Mouse (Mus musculus) C2C12 (cell line): ENCODE measurements around the gene A630089N07Rik. TPM values are rescaled to one million over a fixed set of nuclear protein-coding genes. Genes with fewer than 3 reads are reported as not detected.

ENCODE experiments used
- H3K27me3 ChIP-seq: one replicate; pipeline ENCODE4 v1.6.1; 2011; ENCODE audit not compliant: control insufficient read depth, insufficient read depth, insufficient read length
- H3K36me3 ChIP-seq: one replicate; pipeline ENCODE4 v1.6.1; 2011; ENCODE audit not compliant: control insufficient read depth, insufficient read depth
- H3K4me3 ChIP-seq: one replicate; pipeline ENCODE4 v1.5.1; 2011; ENCODE audit warnings: mild to moderate bottlenecking, control low read depth; ENCODE audit not compliant: poor library complexity, insufficient read depth, severe bottlenecking
- H3K79me2 ChIP-seq: one replicate; pipeline ENCODE4 v1.6.1; 2011; ENCODE audit not compliant: control insufficient read depth, insufficient read depth
- H3K79me3 ChIP-seq: one replicate; pipeline ENCODE4 v1.6.1; 2011; ENCODE audit warnings: low read depth, control low read depth
- H3ac ChIP-seq: one replicate; pipeline ENCODE3; 2011; ENCODE audit warnings: low read depth; ENCODE audit not compliant: control insufficient read depth, insufficient read length
- CEBPB ChIP-seq: IDR thresholded peaks from one replicate; pipeline ENCODE4 v1.6.1; 2011; ENCODE audit warnings: low read depth, mild to moderate bottlenecking, control low read depth, moderate library complexity
- CTCF ChIP-seq: IDR thresholded peaks from one replicate; pipeline ENCODE4 v1.5.1; 2011; ENCODE audit not compliant: control insufficient read depth, insufficient read depth, insufficient read length
- FOSL1 ChIP-seq: IDR thresholded peaks from one replicate; pipeline ENCODE4 v1.8.0; 2011; ENCODE audit warnings: mild to moderate bottlenecking, low read length; ENCODE audit not compliant: poor library complexity, insufficient read depth, severe bottlenecking
- MAX ChIP-seq: IDR thresholded peaks from one replicate; pipeline ENCODE4 v1.6.1; 2011; ENCODE audit warnings: mild to moderate bottlenecking, control low read depth
- MYOD1 ChIP-seq: IDR thresholded peaks from one replicate; pipeline ENCODE4 v1.6.1; 2011; ENCODE audit warnings: low read depth; ENCODE audit not compliant: control insufficient read depth, insufficient read length
- MYOG ChIP-seq: IDR thresholded peaks from one replicate; pipeline ENCODE4 v1.6.1; 2011; ENCODE audit not compliant: control insufficient read depth, insufficient read length; ENCODE audit errors: extremely low read depth
- USF1 ChIP-seq: IDR thresholded peaks from one replicate; pipeline ENCODE4 v1.6.1; 2011; ENCODE audit warnings: low read depth, mild to moderate bottlenecking, control low read depth, moderate library complexity
- polyA plus RNA-seq: library from polyadenylated mRNA; unstranded; fragments of >200 nt; fragmentation: generic; extraction: Trizol; gene quantifications from one replicate; pipeline ENCODE4 v1.2.1, GENCODE M21; 2012; ENCODE audit warnings: missing spikeins

The A630089N07Rik gene
- polyA plus RNA-seq, 1 experiment, result 1.2 TPM

- H3K4me3 ChIP-seq, result no peak overlapping the region
- H3K27me3 ChIP-seq, result no peaks in the 10 kb centered on the region
- H3K36me3 ChIP-seq, result no peaks in the 10 kb centered on the region
- H3K79me2 ChIP-seq, result no peaks in the 10 kb centered on the region
- no peaks in the 10 kb centered on the region for H3K79me3 ChIP-seq
- TF ChIP-seq CTCF, result no peak
- TF ChIP-seq CEBPB, result no peak
- TF ChIP-seq MYOD1, result no peak
- no peak for TF ChIP-seq USF1
- no peak for TF ChIP-seq MAX
- TF ChIP-seq FOSL1, result no peak
- no peak for TF ChIP-seq MYOG
- no peak overlapping the region for H3ac ChIP-seq
Observed at GRCm38 (mm10) chr16:97991517-97991916, 90.7 kb downstream of the A630089N07Rik start.

DNA sequence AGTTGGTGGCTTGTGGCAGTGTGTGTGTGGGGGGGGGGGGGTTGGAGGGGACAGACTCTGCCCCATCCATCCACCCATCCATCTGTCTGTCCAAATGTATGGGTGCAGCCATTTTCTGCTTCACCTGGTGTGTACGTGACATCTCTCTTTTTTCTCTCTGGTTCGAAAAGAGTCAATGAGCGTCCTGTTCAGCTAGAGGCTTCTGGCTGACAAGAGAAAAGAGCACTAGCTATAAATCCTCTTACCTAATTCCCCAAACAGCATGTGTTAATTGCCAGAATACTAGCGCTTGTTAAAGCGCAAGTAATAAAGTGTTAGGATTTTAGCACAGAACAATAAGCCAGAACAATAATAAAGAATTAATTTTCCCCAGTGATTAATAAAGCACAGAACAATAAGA, 97.7 kb downstream of the A630089N07Rik start:
- Histone ChIP-seq H3K79me2 (no peaks in the 10 kb centered on the region), H3ac (no peak overlapping the region), H3K79me3 (no peaks in the 10 kb centered on the region), H3K27me3 (no peaks in the 10 kb centered on the region), H3K4me3 (no peak overlapping the region), H3K36me3 (no peaks in the 10 kb centered on the region)
- TF ChIP-seq CEBPB (no peak), MAX (no peak), MYOG (no peak), USF1 (no peak), FOSL1 (no peak), MYOD1 (no peak), CTCF (no peak)

DNA sequence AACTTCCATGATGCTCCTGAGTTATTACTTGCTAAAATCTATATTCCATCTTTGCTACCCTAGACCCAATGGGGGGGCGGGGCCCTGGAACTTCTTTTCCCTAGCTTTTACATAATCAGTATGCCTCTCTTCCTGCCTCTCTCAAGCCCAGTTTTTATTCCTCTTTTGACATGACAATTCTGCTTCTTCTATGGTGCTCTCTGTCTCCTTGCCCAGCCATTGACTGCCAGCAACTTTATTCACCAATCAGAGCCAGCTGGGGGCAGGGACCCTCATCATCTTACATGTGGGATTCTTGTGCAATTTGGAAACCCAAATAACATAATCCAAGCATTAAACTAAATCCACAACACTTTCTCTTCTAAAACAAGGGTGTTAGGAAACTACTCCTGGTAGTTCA, 100.9 kb downstream of the A630089N07Rik start:
- no peaks in the 10 kb centered on the region for H3K27me3 ChIP-seq
- no peaks in the 10 kb centered on the region for H3K79me2 ChIP-seq
- TF ChIP-seq MYOD1 (no peak), MAX (no peak), FOSL1 (no peak), MYOG (no peak), CTCF (no peak), USF1 (no peak), CEBPB (no peak)
- no peak overlapping the region for H3K4me3 ChIP-seq
- H3K79me3 ChIP-seq, result no peaks in the 10 kb centered on the region
- H3K36me3 ChIP-seq, result no peaks in the 10 kb centered on the region
- no peak overlapping the region for H3ac ChIP-seq

DNA sequence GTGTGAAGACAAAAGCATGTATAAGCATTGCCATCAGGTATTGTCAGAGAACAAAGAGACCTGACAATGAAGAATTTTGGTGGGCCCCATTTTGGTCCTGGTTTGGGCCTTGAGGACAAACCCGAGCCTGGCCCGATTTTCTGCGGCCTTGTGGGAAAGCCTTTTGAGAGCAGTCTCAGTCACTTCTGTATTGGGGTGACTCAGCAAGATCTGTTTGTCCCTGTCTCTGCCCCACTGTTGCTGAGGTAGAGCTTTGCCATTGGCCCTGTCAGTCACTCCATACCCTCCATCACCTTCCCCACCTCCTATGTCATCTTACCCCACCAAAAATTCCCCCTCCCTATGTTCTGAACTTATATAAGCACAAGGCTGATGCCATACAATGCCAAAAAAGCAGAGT, 104.5 kb downstream of the A630089N07Rik start:
- no peak overlapping the region for H3ac ChIP-seq
- TF ChIP-seq MYOG (no peak), CEBPB (no peak), USF1 (no peak), MAX (no peak), CTCF (no peak), FOSL1 (no peak), MYOD1 (no peak)
- H3K36me3 ChIP-seq, result no peaks in the 10 kb centered on the region
- H3K79me2 ChIP-seq, result no peaks in the 10 kb centered on the region
- H3K79me3 ChIP-seq, result no peaks in the 10 kb centered on the region
- no peak overlapping the region for H3K4me3 ChIP-seq
- no peaks in the 10 kb centered on the region for H3K27me3 ChIP-seq

- H3K79me3 ChIP-seq, result no peaks in the 10 kb centered on the region
- no peaks in the 10 kb centered on the region for H3K79me2 ChIP-seq
- H3K27me3 ChIP-seq, result no peaks in the 10 kb centered on the region
- H3K4me3 ChIP-seq, result no peak overlapping the region
- H3ac ChIP-seq, result no peak overlapping the region
- TF ChIP-seq FOSL1 (no peak), CTCF (no peak)
- no peaks in the 10 kb centered on the region for H3K36me3 ChIP-seq
Observed at GRCm38 (mm10) chr16:97977277-97977676, 105.0 kb downstream of the A630089N07Rik start.

GRCm38 (mm10) chr16:97963956-97964540, 118.2 kb downstream of the A630089N07Rik start:
- no peaks in the 10 kb centered on the region for H3K27me3 ChIP-seq
- H3K4me3 ChIP-seq, result no peak overlapping the region
- TF ChIP-seq MYOG (no peak), CTCF (no peak), FOSL1 (no peak), CEBPB (no peak), USF1 (no peak), MYOD1 (no peak), MAX (no peak)

More at GRCm38 (mm10) chr16:97963956-97964540, 118.2 kb downstream of the A630089N07Rik start:
- Histone ChIP-seq H3K79me3 (peaks cover 21% of the 10 kb centered on the region), H3ac (no peak overlapping the region), H3K36me3 (peaks cover 4% of the 10 kb centered on the region), H3K79me2 (peaks cover 29% of the 10 kb centered on the region)
